8 mouse cellular contexts compared by ENCODE assay signal in genomic region chr16:35983517-35984101, GRCm38 (mm10). TPM values are rescaled to one million over a fixed set of nuclear protein-coding genes. Genes with fewer than 3 reads are reported as not detected.
DNase-seq lines count a peak whose midpoint lies in the region; ATAC-seq and TF ChIP-seq lines count a peak whose summit lies in the region.

No protein-coding gene starts in this region.

- no peak for TF ChIP-seq POLR2A in ES-Bruce4 (IDR thresholded peaks at IDR 0.05; ENCODE audit: insufficient read depth, low read length)

- peak overlapping the region; percentile 97 for H3K9ac ChIP-seq in ES-Bruce4 (ENCODE audit: low read depth, poor library complexity, severe bottlenecking)
- H3K9ac ChIP-seq in heart, embryonic 14.5 days (ENCODE audit: low read length): peak overlapping the region; percentile 97
- H3K9ac ChIP-seq in liver, embryonic 15.5 days: peak overlapping the region; percentile 98
- peak overlapping the region; percentile 97 for H3K9ac ChIP-seq in neural tube, embryonic 12.5 days

- peak; percentile 60 for ATAC-seq in heart, embryonic 14.5 days (ENCODE audit: insufficient number of reproducible peaks, insufficient read depth, low FRiP score, low read depth)
- peak; percentile 74 for ATAC-seq in liver, embryonic 15.5 days (ENCODE audit: insufficient read depth)
- ATAC-seq in neural tube, embryonic 12.5 days (ENCODE audit: low FRiP score, low read depth): peak; percentile 83

- WGBS in forebrain, embryonic 10.5 days: under 1% methylated on average over 85 of the region's 86 CpGs
- WGBS in heart, embryonic 14.5 days: under 1% methylated on average over 75 of the region's 86 CpGs
- WGBS in liver, embryonic 15.5 days (ENCODE audit: insufficient replicate concordance): under 1% methylated on average over 70 of the region's 86 CpGs
- WGBS in neural tube, embryonic 12.5 days: 1% methylated on average over 84 of the region's 86 CpGs

- H3K9me3 ChIP-seq in ES-Bruce4 (replicated peaks; ENCODE audit: control insufficient read depth, insufficient read depth, low read length, poor library complexity, severe bottlenecking): no peaks in the 10 kb centered on the region
- H3K9me3 ChIP-seq in forebrain, embryonic 10.5 days: peaks cover 3% of the 10 kb centered on the region
- no peaks in the 10 kb centered on the region for H3K9me3 ChIP-seq in heart, embryonic 14.5 days (ENCODE audit: control insufficient read depth, low read length)
- peaks cover 3% of the 10 kb centered on the region; the same call in 1 of the 2 replicates for H3K9me3 ChIP-seq in liver, embryonic 15.5 days (replicated peaks)
- no peaks in the 10 kb centered on the region for H3K9me3 ChIP-seq in neural tube, embryonic 12.5 days

- H3K4me2 ChIP-seq in heart, embryonic 14.5 days (ENCODE audit: low read length): peak overlapping the region; percentile 78
- H3K4me2 ChIP-seq in liver, embryonic 15.5 days: peak overlapping the region; percentile 84
- peak overlapping the region; percentile 65 for H3K4me2 ChIP-seq in neural tube, embryonic 12.5 days (replicated peaks)

- TF ChIP-seq CTCF in ES-Bruce4 (IDR thresholded peaks at IDR 0.05; ENCODE audit: low read depth, low read length): no peak

- no peaks in the 10 kb centered on the region for H3K36me3 ChIP-seq in ES-Bruce4 (ENCODE audit: control insufficient read depth, insufficient read depth, low read length, poor library complexity, severe bottlenecking)
- peaks cover 2% of the 10 kb centered on the region; the same call in 1 of the 2 replicates for H3K36me3 ChIP-seq in forebrain, embryonic 10.5 days (replicated peaks)
- H3K36me3 ChIP-seq in heart, embryonic 14.5 days (ENCODE audit: control insufficient read depth, insufficient read depth, low read length): no peaks in the 10 kb centered on the region
- H3K36me3 ChIP-seq in liver, embryonic 15.5 days (replicated peaks): no peaks in the 10 kb centered on the region
- H3K36me3 ChIP-seq in neural tube, embryonic 12.5 days: no peaks in the 10 kb centered on the region

- peak overlapping the region; percentile 85 for H3K27ac ChIP-seq in ES-Bruce4 (ENCODE audit: insufficient read depth, low read length)
- H3K27ac ChIP-seq in forebrain, embryonic 10.5 days: peak overlapping the region; percentile 98
- peak overlapping the region; percentile 94 to 100 for H3K27ac ChIP-seq in heart, embryonic 14.5 days (replicated peaks in 1 of 2; ENCODE audit: control insufficient read depth in 1 of 2, insufficient read depth in 1 of 2, low read depth in 2 of 2, low read length in 2 of 2)
- H3K27ac ChIP-seq in liver, embryonic 15.5 days (replicated peaks): peak overlapping the region; percentile 100
- H3K27ac ChIP-seq in neural tube, embryonic 12.5 days: peak overlapping the region; percentile 99

- no peaks in the 10 kb centered on the region for H3K27me3 ChIP-seq in ES-Bruce4 (ENCODE audit: control insufficient read depth, insufficient read depth, low read length, poor library complexity, severe bottlenecking)
- 0 out of 2 replicates have a peak, but pooled peaks cover 5% of the 10 kb centered on the region for H3K27me3 ChIP-seq in forebrain, embryonic 10.5 days (ENCODE audit: poor library complexity, severe bottlenecking)
- no peaks in the 10 kb centered on the region for H3K27me3 ChIP-seq in heart, embryonic 14.5 days (ENCODE audit: control insufficient read depth, insufficient read depth, low read length)
- H3K27me3 ChIP-seq in liver, embryonic 15.5 days: no peaks in the 10 kb centered on the region
- H3K27me3 ChIP-seq in neural tube, embryonic 12.5 days (replicated peaks): no peaks in the 10 kb centered on the region

- peaks cover 2% of the 10 kb centered on the region for H3K4me1 ChIP-seq in ES-Bruce4 (ENCODE audit: control insufficient read depth, insufficient read depth, low read length)
- H3K4me1 ChIP-seq in forebrain, embryonic 10.5 days: peaks cover 16% of the 10 kb centered on the region
- H3K4me1 ChIP-seq in heart, embryonic 14.5 days (ENCODE audit: control insufficient read depth in 2 of 2, insufficient read depth in 2 of 2, low read length in 2 of 2): peaks cover 0 to 12% of the 10 kb centered on the region in 2 experiments; a peak in 1 of 4 replicates
- peaks cover 46% of the 10 kb centered on the region for H3K4me1 ChIP-seq in liver, embryonic 15.5 days (replicated peaks)
- peaks cover 7% of the 10 kb centered on the region for H3K4me1 ChIP-seq in neural tube, embryonic 12.5 days

- peak overlapping the region; percentile 75 for H3K4me3 ChIP-seq in ES-Bruce4 (ENCODE audit: low read depth, low read length)
- H3K4me3 ChIP-seq in forebrain, embryonic 10.5 days: peak overlapping the region; percentile 92
- H3K4me3 ChIP-seq in heart, embryonic 14.5 days (ENCODE audit: control insufficient read depth in 1 of 2, insufficient read depth in 1 of 2, low read depth in 1 of 2, low read length in 2 of 2): peak overlapping the region; percentile 90 to 94
- H3K4me3 ChIP-seq in liver, embryonic 15.5 days (replicated peaks): peak overlapping the region; percentile 88
- H3K4me3 ChIP-seq in neural tube, embryonic 12.5 days: peak overlapping the region; percentile 85

- TF ChIP-seq EP300 in ES-Bruce4 (IDR thresholded peaks at IDR 0.05; ENCODE audit: insufficient read depth, low read depth, low read length): no peak

- DNase-seq in c-Kit-positive CD71-negative TER-119-negative erythroid progenitor cells, embryonic 14.5 days (ENCODE audit: low read depth): peak; percentile 35
- peak; percentile 53 for DNase-seq in forebrain, embryonic 10.5 days (ENCODE audit: extremely low spot score, low spot score)
- peak; percentile 57 to 80 for DNase-seq in kidney, postnatal 25 days
- peak; percentile 79 for DNase-seq in testis, postnatal 10 days (ENCODE audit: low spot score)

RNA-seq across cellular contexts. Expression of gene Kpna1, which starts 5.1 kb away (rescaled TPM):
- polyA plus RNA-seq in ES-Bruce4 (2011; ENCODE audit: insufficient read depth, insufficient read length, low read depth, missing spikeins): 93.0 and 103 TPM in 2 replicates
- polyA plus RNA-seq in forebrain, embryonic 10.5 days (2016; fragmentation: Nextera tagmentation; extraction: Ambion mirVana): 79.0 and 84.2 TPM in 2 replicates
- 46.0 and 49.8 TPM in 2 replicates for polyA plus RNA-seq in heart, embryonic 14.5 days (2014; fragmentation: Nextera tagmentation; extraction: Ambion mirVana)
- 32.6 and 32.9 TPM in 2 replicates for polyA plus RNA-seq in liver, embryonic 15.5 days (2015; fragmentation: Nextera tagmentation; extraction: Ambion mirVana)
- polyA plus RNA-seq in neural tube, embryonic 12.5 days (2016; fragmentation: Nextera tagmentation; extraction: Ambion mirVana): 77.8 and 83.9 TPM in 2 replicates

RNA-seq across cellular contexts. Expression of gene Dtx3l, which starts 44.7 kb away (rescaled TPM):
- polyA plus RNA-seq in ES-Bruce4 (2011; ENCODE audit: insufficient read depth, insufficient read length, low read depth, missing spikeins): 11.2 and 12.1 TPM in 2 replicates
- 4.6 and 5.1 TPM in 2 replicates for polyA plus RNA-seq in forebrain, embryonic 10.5 days (2016; fragmentation: Nextera tagmentation; extraction: Ambion mirVana)
- 7.0 TPM in 2 replicates for polyA plus RNA-seq in heart, embryonic 14.5 days (2014; fragmentation: Nextera tagmentation; extraction: Ambion mirVana)
- polyA plus RNA-seq in liver, embryonic 15.5 days (2015; fragmentation: Nextera tagmentation; extraction: Ambion mirVana): 4.9 TPM in 2 replicates
- 1.9 and 2.2 TPM in 2 replicates for polyA plus RNA-seq in neural tube, embryonic 12.5 days (2016; fragmentation: Nextera tagmentation; extraction: Ambion mirVana)

RNA-seq across cellular contexts. Expression of gene Parp9, which starts 45.3 kb away (rescaled TPM):
- polyA plus RNA-seq in ES-Bruce4 (2011; ENCODE audit: insufficient read depth, insufficient read length, low read depth, missing spikeins): 22.0 and 22.5 TPM in 2 replicates
- 3.3 and 3.7 TPM in 2 replicates for polyA plus RNA-seq in forebrain, embryonic 10.5 days (2016; fragmentation: Nextera tagmentation; extraction: Ambion mirVana)
- 8.4 and 9.9 TPM in 2 replicates for polyA plus RNA-seq in heart, embryonic 14.5 days (2014; fragmentation: Nextera tagmentation; extraction: Ambion mirVana)
- 9.0 and 9.5 TPM in 2 replicates for polyA plus RNA-seq in liver, embryonic 15.5 days (2015; fragmentation: Nextera tagmentation; extraction: Ambion mirVana)
- polyA plus RNA-seq in neural tube, embryonic 12.5 days (2016; fragmentation: Nextera tagmentation; extraction: Ambion mirVana): 2.3 and 2.8 TPM in 2 replicates

RNA-seq across cellular contexts. Expression of gene Wdr5b, which starts 57.4 kb away (rescaled TPM):
- 0.88 and 1.5 TPM in 2 replicates for polyA plus RNA-seq in ES-Bruce4 (2011; ENCODE audit: insufficient read depth, insufficient read length, low read depth, missing spikeins)
- 7.1 and 7.9 TPM in 2 replicates for polyA plus RNA-seq in forebrain, embryonic 10.5 days (2016; fragmentation: Nextera tagmentation; extraction: Ambion mirVana)
- 7.8 and 7.9 TPM in 2 replicates for polyA plus RNA-seq in heart, embryonic 14.5 days (2014; fragmentation: Nextera tagmentation; extraction: Ambion mirVana)
- polyA plus RNA-seq in liver, embryonic 15.5 days (2015; fragmentation: Nextera tagmentation; extraction: Ambion mirVana): 2.3 and 2.5 TPM in 2 replicates
- 11.2 and 11.5 TPM in 2 replicates for polyA plus RNA-seq in neural tube, embryonic 12.5 days (2016; fragmentation: Nextera tagmentation; extraction: Ambion mirVana)

Comparison
In these comparisons a context has a peak if more than half of its experiments do, and no peak if none do; other contexts are left out.
1. Peak in every context shown above with its lines: DNase-seq, ATAC-seq, H3K4me3 ChIP-seq and H3K27ac ChIP-seq.